Mouse (Mus musculus) hindbrain, embryonic 14.5 days (tissue): ENCODE measurements around the gene Smim15. TPM values are rescaled to one million over a fixed set of nuclear protein-coding genes. Genes with fewer than 3 reads are reported as not detected.

ENCODE experiments used
- ATAC-seq: fragments of 200-750 bp; cut with Nextera tagmentation; 2 replicates; pipeline ENCODE4 v1.8.0; 2017; ENCODE audit warnings: moderate number of reproducible peaks, mild to moderate bottlenecking, moderate TSS enrichment, moderate library complexity; ENCODE audit not compliant: low FRiP score
- DNase-seq: peaks from one replicate; pipeline ENCODE4 v3.0.0-alpha.2; 2015; ENCODE audit warnings: low spot score
- H3K27ac ChIP-seq: fragments of 300-500 bp; sonication (generic); 2 replicates; pipeline ENCODE4 v1.5.1; 2014; ENCODE audit warnings: mild to moderate bottlenecking, moderate library complexity
- H3K27me3 ChIP-seq: fragments of 300-500 bp; sonication (generic); 2 replicates; pipeline ENCODE4 v1.6.1; 2014; ENCODE audit warnings: mild to moderate bottlenecking, low read length, mixed read lengths; ENCODE audit not compliant: control insufficient read depth, insufficient read depth
- H3K36me3 ChIP-seq: fragments of 300-500 bp; sonication (generic); replicated peaks from 2 replicates; pipeline ENCODE4 v1.6.1; 2014; ENCODE audit not compliant: control insufficient read depth, insufficient read depth
- H3K4me1 ChIP-seq: fragments of 300-500 bp; sonication (generic); replicated peaks from 2 replicates; pipeline ENCODE4 v1.6.1; 2014; ENCODE audit warnings: antibody characterized with exemption, low read length, mixed read lengths; ENCODE audit not compliant: control insufficient read depth, insufficient read depth
- H3K4me2 ChIP-seq: fragments of 300-500 bp; sonication (generic); replicated peaks from 2 replicates; pipeline ENCODE4 v1.6.1; 2014; ENCODE audit warnings: mild to moderate bottlenecking, moderate library complexity
- H3K4me3 ChIP-seq: fragments of 300-500 bp; sonication (generic); replicated peaks from 2 replicates; pipeline ENCODE4 v1.5.1; 2014; ENCODE audit warnings: mild to moderate bottlenecking, low read length
- H3K9ac ChIP-seq: fragments of 300-500 bp; sonication (generic); 2 replicates; pipeline ENCODE4 v1.6.1; 2014
- H3K9me3 ChIP-seq: fragments of 300-500 bp; sonication (generic); 2 replicates; pipeline ENCODE4 v1.6.1; 2016; ENCODE audit warnings: low read length; ENCODE audit not compliant: control insufficient read depth
- WGBS: fragments of 180-500 bp; shearing (Covaris S2); extraction: QIAGEN DNeasy Blood & Tissue Kit; methylation state at CpG from one replicate; pipeline ENCODE4 v1.1.7; 2014; 5-methylcytosine and 5-hydroxymethylcytosine counted together
- polyA plus RNA-seq: library from polyadenylated mRNA; unstranded; fragments of >200 nt; fragmentation: Nextera tagmentation; extraction: Ambion mirVana; gene quantifications from 2 replicates; pipeline ENCODE4 v1.2.1, GENCODE M21; 2014

Gene Smim15
- polyA plus RNA-seq, 1 experiment from 2014 or later, result 33.6 TPM

DNA sequence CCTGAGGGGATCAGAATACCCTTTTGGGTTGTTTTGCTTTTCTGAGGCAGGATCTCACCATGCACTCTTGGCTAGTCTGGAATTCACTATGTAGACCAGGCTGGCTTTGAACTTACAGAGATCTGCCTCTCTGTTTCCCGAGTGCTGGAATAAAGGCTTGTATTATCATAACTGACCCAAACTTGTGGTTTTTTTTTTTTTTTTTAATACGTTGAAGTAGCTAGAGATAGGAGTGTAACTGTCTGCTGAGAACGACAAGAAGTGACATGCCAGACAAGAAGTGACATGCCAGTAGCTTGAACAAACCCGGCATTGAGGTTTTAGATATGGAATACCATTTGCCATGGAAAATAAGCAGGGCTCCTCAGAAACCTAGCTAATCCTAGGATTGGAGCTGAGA lies 11.5 kb upstream of the Smim15 start:
- Histone ChIP-seq H3K4me2 (no peak overlapping the region), H3K27me3 (no peaks in the 10 kb centered on the region), H3K36me3 (no peaks in the 10 kb centered on the region), H3K9me3 (no peaks in the 10 kb centered on the region), H3K4me3 (no peak overlapping the region), H3K9ac (no peak overlapping the region), H3K27ac (no peak overlapping the region), H3K4me1 (no peaks in the 10 kb centered on the region)
- DNase-seq (no peak), ATAC-seq (no peak)
- 92% methylated on average over 4 of the region's 4 CpGs for WGBS

GRCm38 (mm10) chr13:108039375-108039774 lies 4.9 kb upstream of the Smim15 start:
- Histone ChIP-seq H3K9ac (no peak overlapping the region), H3K4me2 (no peak overlapping the region), H3K4me1 (peaks cover 19% of the 10 kb centered on the region), H3K4me3 (no peak overlapping the region), H3K27me3 (no peaks in the 10 kb centered on the region), H3K36me3 (no peaks in the 10 kb centered on the region), H3K27ac (no peak overlapping the region), H3K9me3 (no peaks in the 10 kb centered on the region)
- DNase-seq, result no peak
- WGBS, result 59% methylated on average over 6 of the region's 6 CpGs
- ATAC-seq, result no peak

DNA sequence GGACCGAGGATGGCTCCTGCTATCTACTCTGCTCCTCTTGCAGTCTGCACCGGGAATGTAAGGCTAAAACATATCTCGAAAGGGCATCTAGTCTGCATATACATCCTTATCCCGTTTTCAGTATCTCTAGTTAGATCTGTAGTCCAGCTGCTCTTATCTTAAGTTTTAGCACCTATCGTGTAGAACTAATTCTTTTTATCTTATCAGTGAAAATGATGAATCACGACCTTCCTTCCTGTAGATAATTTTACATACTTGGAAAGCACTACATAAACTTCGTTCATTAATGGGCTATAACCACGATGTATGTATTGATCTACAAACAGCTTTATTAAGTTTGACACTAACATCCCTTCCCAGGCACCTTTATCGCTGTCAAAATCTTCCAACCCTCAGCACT lies 4.3 kb upstream of the Smim15 start:
- Histone ChIP-seq H3K9me3 (no peaks in the 10 kb centered on the region), H3K9ac (no peak overlapping the region), H3K4me3 (no peak overlapping the region), H3K4me1 (peaks cover 20% of the 10 kb centered on the region), H3K27ac (no peak overlapping the region), H3K36me3 (no peaks in the 10 kb centered on the region), H3K27me3 (no peaks in the 10 kb centered on the region), H3K4me2 (no peak overlapping the region)
- no peak for DNase-seq
- 80% methylated on average over 9 of the region's 9 CpGs for WGBS
- no peak for ATAC-seq

DNA sequence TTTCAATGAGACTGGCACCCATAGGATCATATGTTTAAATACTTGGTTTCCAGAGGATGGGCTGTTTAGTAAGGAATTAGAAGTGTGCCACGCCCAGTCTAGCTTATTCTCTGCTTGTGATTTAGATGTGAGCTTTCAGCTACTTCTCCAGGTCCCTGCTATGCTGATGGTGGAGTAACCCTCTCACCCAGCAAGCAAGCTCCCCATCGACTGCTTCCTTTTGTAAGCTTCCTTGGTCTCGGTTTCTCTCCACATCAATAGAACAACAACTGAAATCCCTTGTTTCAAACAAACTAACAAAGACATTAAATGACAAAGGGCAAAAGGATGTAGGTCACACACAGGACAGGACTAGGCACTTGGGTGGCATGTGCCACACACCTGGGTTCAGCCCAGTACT lies 3.8 kb upstream of the Smim15 start:
- Histone ChIP-seq H3K4me2 (no peak overlapping the region), H3K27ac (no peak overlapping the region), H3K9ac (no peak overlapping the region; the same call in 1 of the 2 replicates), H3K4me3 (no peak overlapping the region), H3K27me3 (no peaks in the 10 kb centered on the region), H3K36me3 (no peaks in the 10 kb centered on the region), H3K4me1 (peaks cover 24% of the 10 kb centered on the region), H3K9me3 (no peaks in the 10 kb centered on the region)
- ATAC-seq (no peak), DNase-seq (no peak)
- WGBS, result 44% methylated on average over 3 of the region's 3 CpGs

- H3K4me3 ChIP-seq, result no peak overlapping the region
- H3K4me2 ChIP-seq, result peak overlapping the region; percentile 26
- no peak; the same call in 1 of the 2 replicates for ATAC-seq
Measured at GRCm38 (mm10) chr13:108041358-108041757, 2.9 kb upstream of the Smim15 start.

GRCm38 (mm10) chr13:108043431-108044221 lies 620 bp upstream of the Smim15 start:
- DNase-seq (peak; percentile 65), ATAC-seq (peak; percentile 71; the same call in 1 of the 2 replicates)
- 3% methylated on average over 23 of the region's 23 CpGs for WGBS
- peak overlapping the region; percentile 81 for H3K9ac ChIP-seq
- H3K27ac ChIP-seq, result peak overlapping the region; percentile 82
- no peaks in the 10 kb centered on the region for H3K27me3 ChIP-seq
- H3K36me3 ChIP-seq, result peaks cover 10% of the 10 kb centered on the region
- no peaks in the 10 kb centered on the region for H3K9me3 ChIP-seq
- H3K4me2 ChIP-seq, result peak overlapping the region; percentile 52
- peaks cover 27% of the 10 kb centered on the region for H3K4me1 ChIP-seq
- H3K4me3 ChIP-seq, result peak overlapping the region; percentile 65

More at GRCm38 (mm10) chr13:108041358-108041757, 2.9 kb upstream of the Smim15 start:
- DNase-seq, result peak; percentile 79
- Histone ChIP-seq H3K9me3 (no peaks in the 10 kb centered on the region), H3K36me3 (no peaks in the 10 kb centered on the region), H3K27ac (no peak overlapping the region), H3K4me1 (peaks cover 27% of the 10 kb centered on the region), H3K27me3 (no peaks in the 10 kb centered on the region), H3K9ac (no peak overlapping the region)
- WGBS, result 1% methylated on average over 7 of the region's 7 CpGs

- Histone ChIP-seq H3K27me3 (no peaks in the 10 kb centered on the region), H3K4me3 (no peak overlapping the region), H3K4me1 (peaks cover 27% of the 10 kb centered on the region), H3K9me3 (no peaks in the 10 kb centered on the region), H3K4me2 (no peak overlapping the region), H3K36me3 (peaks cover 10% of the 10 kb centered on the region), H3K27ac (no peak overlapping the region), H3K9ac (no peak overlapping the region)
- 82% methylated on average over 3 of the region's 3 CpGs for WGBS
- DNase-seq, result no peak
- ATAC-seq, result no peak
Measured at GRCm38 (mm10) chr13:108045646-108046045, 1.4 kb downstream of the Smim15 start.

- Histone ChIP-seq H3K27me3 (no peaks in the 10 kb centered on the region), H3K36me3 (peaks cover 10% of the 10 kb centered on the region), H3K4me2 (no peak overlapping the region), H3K9me3 (no peaks in the 10 kb centered on the region), H3K27ac (no peak overlapping the region), H3K4me3 (no peak overlapping the region), H3K4me1 (peaks cover 23% of the 10 kb centered on the region), H3K9ac (no peak overlapping the region)
- 96% methylated on average over 3 of the region's 3 CpGs for WGBS
- DNase-seq, result no peak
- ATAC-seq, result no peak
Measured at GRCm38 (mm10) chr13:108046071-108046470, 1.8 kb downstream of the Smim15 start.

DNA sequence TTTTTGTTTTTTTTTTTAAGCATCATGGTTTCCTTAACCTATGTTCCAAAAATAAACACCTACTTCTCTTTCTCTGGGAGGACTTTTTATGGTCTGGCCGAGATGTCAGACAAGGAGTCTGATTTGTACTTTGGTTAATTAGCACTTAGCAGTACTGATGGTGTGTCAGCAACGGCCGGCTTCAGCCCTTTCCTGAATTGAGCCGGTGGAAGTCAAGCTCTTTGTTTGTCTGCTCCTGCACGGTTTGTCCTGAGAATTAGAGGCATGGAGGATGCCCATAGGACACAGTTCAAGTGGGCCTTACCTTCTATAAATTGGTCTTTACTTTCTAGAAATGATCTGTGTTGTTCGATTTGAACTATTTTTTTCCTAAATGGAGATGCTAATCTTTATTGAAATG lies 2.6 kb downstream of the Smim15 start:
- peaks cover 10% of the 10 kb centered on the region for H3K36me3 ChIP-seq
- ATAC-seq, result no peak
- H3K9ac ChIP-seq, result no peak overlapping the region
- no peak overlapping the region for H3K4me2 ChIP-seq
- peaks cover 20% of the 10 kb centered on the region for H3K4me1 ChIP-seq
- no peak overlapping the region for H3K4me3 ChIP-seq
- H3K9me3 ChIP-seq, result no peaks in the 10 kb centered on the region
- no peak for DNase-seq
- WGBS, result 81% methylated on average over 6 of the region's 6 CpGs
- no peaks in the 10 kb centered on the region for H3K27me3 ChIP-seq
- H3K27ac ChIP-seq, result no peak overlapping the region
